Mouse (Mus musculus) liver, embryonic 12.5 days (tissue): ENCODE measurements around the gene Dip2c. TPM values are rescaled to one million over a fixed set of nuclear protein-coding genes. Genes with fewer than 3 reads are reported as not detected.

Experiments
- ATAC-seq: fragments of 200-750 bp; cut with Nextera tagmentation; 2 replicates; pipeline ENCODE4 v1.8.0; 2017; ENCODE audit warnings: moderate number of reproducible peaks, mild to moderate bottlenecking, moderate library complexity
- H3K27ac ChIP-seq: fragments of 300-500 bp; sonication (generic); 2 replicates; pipeline ENCODE4 v1.5.1; 2016; ENCODE audit warnings: mild to moderate bottlenecking
- H3K27me3 ChIP-seq: fragments of 300-500 bp; sonication (generic); replicated peaks from 2 replicates; pipeline ENCODE4 v1.6.1; 2016; ENCODE audit warnings: mild to moderate bottlenecking, moderate library complexity
- H3K36me3 ChIP-seq: fragments of 300-500 bp; sonication (generic); 2 replicates; pipeline ENCODE4 v1.6.1; 2016; ENCODE audit warnings: mild to moderate bottlenecking, moderate library complexity
- H3K4me1 ChIP-seq: fragments of 300-500 bp; sonication (generic); 2 replicates; pipeline ENCODE4 v1.6.1; 2016
- H3K4me2 ChIP-seq: fragments of 300-500 bp; sonication (generic); 2 replicates; pipeline ENCODE4 v1.6.1; 2016; ENCODE audit warnings: mild to moderate bottlenecking, moderate library complexity
- H3K4me3 ChIP-seq: fragments of 300-500 bp; sonication (generic); 2 replicates; pipeline ENCODE4 v1.5.1; 2016; ENCODE audit warnings: mild to moderate bottlenecking, moderate library complexity
- H3K9ac ChIP-seq: fragments of 300-500 bp; sonication (generic); 2 replicates; pipeline ENCODE4 v1.6.1; 2016; ENCODE audit warnings: mild to moderate bottlenecking, moderate library complexity
- H3K9me3 ChIP-seq: fragments of 300-500 bp; sonication (generic); replicated peaks from 2 replicates; pipeline ENCODE4 v1.6.1; 2016; ENCODE audit warnings: mild to moderate bottlenecking, moderate library complexity
- WGBS: fragments of 180-500 bp; shearing (Covaris S2); methylation state at CpG from one replicate; pipeline ENCODE4 v1.1.7; 2016; ENCODE audit not compliant: insufficient replicate concordance; 5-methylcytosine and 5-hydroxymethylcytosine counted together
- polyA plus RNA-seq: library from polyadenylated mRNA; unstranded; fragments of >200 nt; fragmentation: Nextera tagmentation; extraction: Ambion mirVana; gene quantifications from 2 replicates; pipeline ENCODE4 v1.2.1, GENCODE M21; 2016

Gene Dip2c
- 1.2 TPM in 2 replicates for polyA plus RNA-seq

GRCm38 (mm10) chr13:9276322-9276855, at the start of gene Dip2c:
Gene Dip2c (plus strand): TSS chr13:9276528.
- no peaks in the 10 kb centered on the region for H3K9me3 ChIP-seq
- peak; percentile 83 for ATAC-seq
- peaks cover 8% of the 10 kb centered on the region; the same call in 1 of the 2 replicates for H3K4me1 ChIP-seq
- WGBS: under 1% methylated on average over 67 of the region's 67 CpGs
- no peaks in the 10 kb centered on the region for H3K36me3 ChIP-seq
- peaks cover 48% of the 10 kb centered on the region for H3K27me3 ChIP-seq
- peak within 1 kb of the TSS; percentile 63 for H3K4me3 ChIP-seq
- H3K27ac ChIP-seq: peak within 1 kb of the TSS; percentile 74
- H3K9ac ChIP-seq: peak within 1 kb of the TSS; percentile 70
- peak within 1 kb of the TSS; percentile 79 for H3K4me2 ChIP-seq

- Histone ChIP-seq H3K36me3 (no peaks in the 10 kb centered on the region), H3K4me3 (no peak overlapping the region), H3K9me3 (no peaks in the 10 kb centered on the region), H3K9ac (no peak overlapping the region), H3K27ac (no peak overlapping the region), H3K27me3 (no peaks in the 10 kb centered on the region), H3K4me1 (no peaks in the 10 kb centered on the region), H3K4me2 (no peak overlapping the region)
- WGBS: 72% methylated on average over 5 of the region's 5 CpGs
- no peak for ATAC-seq
Observed at GRCm38 (mm10) chr13:9227078-9227477, 49.2 kb upstream of the Dip2c start.

GRCm38 (mm10) chr13:9237495-9237894, 38.8 kb upstream of the Dip2c start:
- Histone ChIP-seq H3K4me3 (no peak overlapping the region), H3K9ac (no peak overlapping the region), H3K4me2 (peak overlapping the region; percentile 31), H3K36me3 (no peaks in the 10 kb centered on the region), H3K27me3 (no peaks in the 10 kb centered on the region), H3K27ac (no peak overlapping the region), H3K4me1 (peaks cover 15% of the 10 kb centered on the region), H3K9me3 (no peaks in the 10 kb centered on the region)
- 33% methylated on average over 7 of the region's 7 CpGs for WGBS
- peak; percentile 65 for ATAC-seq

- no peak for ATAC-seq
- 73% methylated on average over 5 of the region's 5 CpGs for WGBS
- no peaks in the 10 kb centered on the region for H3K27me3 ChIP-seq
Observed at GRCm38 (mm10) chr13:9239127-9239526, 37.2 kb upstream of the Dip2c start.

GRCm38 (mm10) chr13:9239631-9240236, 36.6 kb upstream of the Dip2c start:
- Histone ChIP-seq H3K4me2 (no peak overlapping the region), H3K9ac (no peak overlapping the region), H3K4me1 (peaks cover 15% of the 10 kb centered on the region), H3K27ac (no peak overlapping the region), H3K9me3 (no peaks in the 10 kb centered on the region), H3K4me3 (no peak overlapping the region), H3K27me3 (no peaks in the 10 kb centered on the region), H3K36me3 (no peaks in the 10 kb centered on the region)
- 76% methylated on average over 12 of the region's 12 CpGs for WGBS
- ATAC-seq: no peak

More at GRCm38 (mm10) chr13:9239127-9239526, 37.2 kb upstream of the Dip2c start:
- no peaks in the 10 kb centered on the region for H3K36me3 ChIP-seq
- no peak overlapping the region for H3K4me2 ChIP-seq
- no peak overlapping the region for H3K9ac ChIP-seq
- no peak overlapping the region for H3K4me3 ChIP-seq
- peaks cover 15% of the 10 kb centered on the region for H3K4me1 ChIP-seq
- no peak overlapping the region for H3K27ac ChIP-seq
- H3K9me3 ChIP-seq: no peaks in the 10 kb centered on the region

- no peak for ATAC-seq
- H3K27ac ChIP-seq: no peak overlapping the region
- no peak overlapping the region for H3K9ac ChIP-seq
- H3K27me3 ChIP-seq: no peaks in the 10 kb centered on the region
- WGBS: 39% methylated on average over 4 of the region's 4 CpGs
- H3K36me3 ChIP-seq: no peaks in the 10 kb centered on the region
- no peak overlapping the region for H3K4me2 ChIP-seq
- H3K9me3 ChIP-seq: no peaks in the 10 kb centered on the region
- H3K4me1 ChIP-seq: no peaks in the 10 kb centered on the region
- no peak overlapping the region for H3K4me3 ChIP-seq
Observed at GRCm38 (mm10) chr13:9261748-9262147, 14.6 kb upstream of the Dip2c start.

- no peaks in the 10 kb centered on the region for H3K9me3 ChIP-seq
- H3K9ac ChIP-seq: no peak overlapping the region
- no peak for ATAC-seq
- WGBS: 69% methylated on average over 5 of the region's 5 CpGs
- H3K27me3 ChIP-seq: no peaks in the 10 kb centered on the region
- no peak overlapping the region for H3K4me2 ChIP-seq
- H3K4me3 ChIP-seq: no peak overlapping the region
- H3K36me3 ChIP-seq: no peaks in the 10 kb centered on the region
- no peaks in the 10 kb centered on the region for H3K4me1 ChIP-seq
- H3K27ac ChIP-seq: no peak overlapping the region
Observed at GRCm38 (mm10) chr13:9265516-9265915, 10.8 kb upstream of the Dip2c start.

- Histone ChIP-seq H3K9ac (peak overlapping the region; percentile 70), H3K27me3 (peaks cover 48% of the 10 kb centered on the region), H3K4me3 (peak overlapping the region; percentile 63), H3K4me2 (peak overlapping the region; percentile 79), H3K27ac (peak overlapping the region; percentile 74), H3K36me3 (no peaks in the 10 kb centered on the region), H3K4me1 (peaks cover 8% of the 10 kb centered on the region; the same call in 1 of the 2 replicates), H3K9me3 (no peaks in the 10 kb centered on the region)
- ATAC-seq: peak; percentile 69
- WGBS: under 1% methylated on average over 71 of the region's 75 CpGs
Observed at GRCm38 (mm10) chr13:9276856-9277620, 710 bp downstream of the Dip2c start.

- peaks cover 8% of the 10 kb centered on the region; the same call in 1 of the 2 replicates for H3K4me1 ChIP-seq
- no peak overlapping the region for H3K27ac ChIP-seq
- H3K9me3 ChIP-seq: no peaks in the 10 kb centered on the region
- no peaks in the 10 kb centered on the region for H3K36me3 ChIP-seq
- H3K4me2 ChIP-seq: peak overlapping the region; percentile 79
- ATAC-seq: no peak
- H3K4me3 ChIP-seq: peak overlapping the region; percentile 63
- peaks cover 48% of the 10 kb centered on the region for H3K27me3 ChIP-seq
- H3K9ac ChIP-seq: no peak overlapping the region
- WGBS: 6% methylated on average over 15 of the region's 15 CpGs
Observed at GRCm38 (mm10) chr13:9277621-9277960, 1.3 kb downstream of the Dip2c start.

- WGBS: 79% methylated on average over 5 of the region's 5 CpGs
- ATAC-seq: no peak
- Histone ChIP-seq H3K27me3 (peaks cover 45% of the 10 kb centered on the region), H3K9ac (no peak overlapping the region), H3K4me3 (no peak overlapping the region), H3K9me3 (no peaks in the 10 kb centered on the region), H3K27ac (no peak overlapping the region), H3K4me1 (peaks cover 8% of the 10 kb centered on the region; the same call in 1 of the 2 replicates), H3K4me2 (no peak overlapping the region), H3K36me3 (no peaks in the 10 kb centered on the region)
Observed at GRCm38 (mm10) chr13:9278636-9279035, 2.3 kb downstream of the Dip2c start.

GRCm38 (mm10) chr13:9283050-9283449, 6.7 kb downstream of the Dip2c start:
- Histone ChIP-seq H3K36me3 (no peaks in the 10 kb centered on the region), H3K9me3 (no peaks in the 10 kb centered on the region), H3K4me1 (no peaks in the 10 kb centered on the region), H3K27me3 (peaks cover 8% of the 10 kb centered on the region), H3K9ac (no peak overlapping the region), H3K4me3 (no peak overlapping the region), H3K4me2 (no peak overlapping the region), H3K27ac (no peak overlapping the region)
- ATAC-seq: no peak
- WGBS: 85% methylated on average over 13 of the region's 13 CpGs

- Histone ChIP-seq H3K4me1 (no peaks in the 10 kb centered on the region), H3K9ac (no peak overlapping the region), H3K27ac (no peak overlapping the region), H3K4me2 (no peak overlapping the region), H3K9me3 (no peaks in the 10 kb centered on the region), H3K36me3 (no peaks in the 10 kb centered on the region), H3K27me3 (no peaks in the 10 kb centered on the region), H3K4me3 (no peak overlapping the region)
- WGBS: 31% methylated on average over 2 of the region's 2 CpGs
- ATAC-seq: no peak
Observed at GRCm38 (mm10) chr13:9289916-9290315, 13.6 kb downstream of the Dip2c start.
